8 mouse cellular contexts compared by ENCODE assay signal in genomic region chr3:144568861-144569361, GRCm38 (mm10). TPM values are rescaled to one million over a fixed set of nuclear protein-coding genes. Genes with fewer than 3 reads are reported as not detected.
DNase-seq lines count a peak whose midpoint lies in the region; ATAC-seq and TF ChIP-seq lines count a peak whose summit lies in the region.

No protein-coding gene starts in this region.

- DNase-seq in heart, postnatal 36 days, result no peak
- peak; percentile 27 to 33 for DNase-seq in heart, postnatal 10 days
- peak; percentile 51 for DNase-seq in liver, embryonic 11.5 days (ENCODE audit: low spot score)
- DNase-seq in natural killer cell, adult 2 months (ENCODE audit: low spot score in 2 of 2), result peak; percentile 3 to 4
- no peak for DNase-seq in layer of hippocampus, postnatal 36 days
- no peak for DNase-seq in cerebellum, adult 18-20 months

- intact Hi-C loops in heart, postnatal 36 days (cut with DNase I), result loop anchor here (2.0 kb wide), 2 partner anchors 38 to 150 kb away; no protein-coding TSS in a partner anchor
- intact Hi-C loops in heart, postnatal 10 days (cut with DNase I), result loop anchor here (2.0 kb wide), 1 partner anchor 36 kb away; no protein-coding TSS in a partner anchor

- H3K9me3 ChIP-seq in heart, embryonic 13.5 days, result no peaks in the 10 kb centered on the region
- no peaks in the 10 kb centered on the region for H3K9me3 ChIP-seq in liver, embryonic 11.5 days (ENCODE audit: control insufficient read depth, low read length)

- TF ChIP-seq CTCF in bone marrow, adult 2 months (IDR thresholded peaks at IDR 0.05; ENCODE audit: control insufficient read depth, insufficient read depth, low read length), result no peak

- H3K9ac ChIP-seq in heart, embryonic 13.5 days, result peak overlapping the region; percentile 92
- peak overlapping the region; percentile 77 for H3K9ac ChIP-seq in liver, embryonic 11.5 days (ENCODE audit: low read depth, low read length)

- H3K27ac ChIP-seq in heart, embryonic 13.5 days (replicated peaks), result peak overlapping the region; percentile 88; the same call in 1 of the 2 replicates
- no peak overlapping the region for H3K27ac ChIP-seq in bone marrow, adult 2 months (ENCODE audit: control insufficient read depth, insufficient read depth, low read depth, low read length, poor library complexity)
- no peak overlapping the region for H3K27ac ChIP-seq in liver, embryonic 11.5 days (ENCODE audit: low read depth, low read length)

- under 1% methylated on average over 21 of the region's 21 CpGs for WGBS in heart, embryonic 13.5 days
- under 1% methylated on average over 21 of the region's 21 CpGs for WGBS in bone marrow, adult 2 months
- under 1% methylated on average over 21 of the region's 21 CpGs for WGBS in liver, embryonic 11.5 days

- peaks cover 49% of the 10 kb centered on the region for H3K4me1 ChIP-seq in heart, embryonic 13.5 days
- H3K4me1 ChIP-seq in bone marrow, adult 2 months (ENCODE audit: control insufficient read depth, insufficient read depth, low read length), result peaks cover 3% of the 10 kb centered on the region; the same call in 1 of the 2 replicates
- H3K4me1 ChIP-seq in liver, embryonic 11.5 days (replicated peaks; ENCODE audit: control insufficient read depth, insufficient read depth, low read length), result peaks cover 8% of the 10 kb centered on the region

- TF ChIP-seq POLR2A in bone marrow, adult 2 months (IDR thresholded peaks at IDR 0.05; ENCODE audit: borderline replicate concordance, control insufficient read depth, low read depth, low read length), result no peak

- H3K4me2 ChIP-seq in heart, embryonic 13.5 days, result peak overlapping the region; percentile 95
- peak overlapping the region; percentile 97 for H3K4me2 ChIP-seq in liver, embryonic 11.5 days

- no peaks in the 10 kb centered on the region for H3K27me3 ChIP-seq in heart, embryonic 13.5 days (replicated peaks)
- H3K27me3 ChIP-seq in liver, embryonic 11.5 days (replicated peaks; ENCODE audit: control insufficient read depth, insufficient read depth, low read length), result no peaks in the 10 kb centered on the region

- H3K36me3 ChIP-seq in heart, embryonic 13.5 days, result peaks cover 16% of the 10 kb centered on the region
- peaks cover 3% of the 10 kb centered on the region; the same call in 1 of the 2 replicates for H3K36me3 ChIP-seq in liver, embryonic 11.5 days (ENCODE audit: control insufficient read depth, insufficient read depth, low read length)

- peak overlapping the region; percentile 91 for H3K4me3 ChIP-seq in heart, embryonic 13.5 days
- peak overlapping the region; percentile 75 for H3K4me3 ChIP-seq in bone marrow, adult 2 months (replicated peaks; ENCODE audit: control insufficient read depth, low read depth, low read length)
- peak overlapping the region; percentile 85 for H3K4me3 ChIP-seq in liver, embryonic 11.5 days (ENCODE audit: low read depth, low read length)

- ATAC-seq in heart, embryonic 13.5 days (ENCODE audit: extremely low read depth, insufficient number of reproducible peaks, low FRiP score, low TSS enrichment), result no peak
- no peak for ATAC-seq in liver, embryonic 11.5 days (replicated peaks; ENCODE audit: low FRiP score)

RNA-seq across cellular contexts. Expression of gene Hs2st1, which starts 1.1 kb away (rescaled TPM):
- 6.8 TPM in 2 replicates for polyA plus RNA-seq in heart, embryonic 13.5 days (2015; fragmentation: Nextera tagmentation; extraction: Ambion mirVana)
- 10 to 100 TPM in 1 of 2 experiments, 1 to 10 TPM in 1; 8.8 to 11.2 TPM for total RNA-seq in heart, postnatal 36 days (2021)
- polyA plus RNA-seq in bone marrow, adult 2 months (2011; ENCODE audit: insufficient read depth, insufficient read length, low replicate concordance, missing spikeins), result 3.0 and 5.2 TPM in 2 replicates
- total RNA-seq in heart, postnatal 10 days (2021), result 10 to 100 TPM; 17.0 to 19.7 TPM
- polyA plus RNA-seq in liver, embryonic 11.5 days (2014; fragmentation: Nextera tagmentation; extraction: Ambion mirVana), result 7.2 and 7.3 TPM in 2 replicates
- 10 to 100 TPM; 45.4 to 47.8 TPM for total RNA-seq in layer of hippocampus, postnatal 36 days (2021)

RNA-seq across cellular contexts. Expression of gene Selenof, which starts 1.2 kb away (rescaled TPM):
- polyA plus RNA-seq in heart, embryonic 13.5 days (2015; fragmentation: Nextera tagmentation; extraction: Ambion mirVana), result 425 and 459 TPM in 2 replicates
- total RNA-seq in heart, postnatal 36 days (2021), result 100 to 1,000 TPM; 134 to 135 TPM
- 51.1 and 59.6 TPM in 2 replicates for polyA plus RNA-seq in bone marrow, adult 2 months (2011; ENCODE audit: insufficient read depth, insufficient read length, low replicate concordance, missing spikeins)
- 100 to 1,000 TPM; 208 to 218 TPM for total RNA-seq in heart, postnatal 10 days (2021)
- polyA plus RNA-seq in liver, embryonic 11.5 days (2014; fragmentation: Nextera tagmentation; extraction: Ambion mirVana), result 369 and 370 TPM in 2 replicates
- total RNA-seq in layer of hippocampus, postnatal 36 days (2021), result 100 to 1,000 TPM; 226 to 249 TPM

Comparison
In these comparisons a context has a peak if more than half of its experiments do, and no peak if none do; other contexts are left out.
1. DNase-seq: peak in heart, postnatal 10 days (2 of 2), liver, embryonic 11.5 days (single experiment) and natural killer cell, adult 2 months (2 of 2); none in heart, postnatal 36 days (0 of 2), layer of hippocampus, postnatal 36 days (0 of 2) and cerebellum, adult 18-20 months (0 of 2).
2. Peak in every context shown above with its lines, with median percentiles within 50 percentile points of each other: H3K4me3 ChIP-seq.